Mouse (Mus musculus) myocyte (in vitro differentiated cells): Measurements from ENCODE around the gene Tgm5. TPM values are rescaled to one million over a fixed set of nuclear protein-coding genes. Genes with fewer than 3 reads are reported as not detected.
A peak's percentile ranks its signal among the peaks of the same experiment; 100 is the strongest.

Source experiments
- H3K27me3 ChIP-seq: one replicate; pipeline ENCODE4 v1.6.1; 2011; ENCODE audit not compliant: control insufficient read depth, insufficient read depth, insufficient read length
- H3K36me3 ChIP-seq: one replicate; pipeline ENCODE4 v1.6.1; 2011; ENCODE audit not compliant: control insufficient read depth, insufficient read depth
- H3K4me2 ChIP-seq: one replicate; pipeline ENCODE4 v1.6.1; 2011; ENCODE audit warnings: low read depth, control low read depth
- H3K4me3 ChIP-seq: one replicate; pipeline ENCODE4 v1.5.1; 2011; ENCODE audit warnings: mild to moderate bottlenecking, control low read depth, moderate library complexity
- H3K79me2 ChIP-seq: one replicate; pipeline ENCODE4 v1.6.1; 2011; ENCODE audit not compliant: control insufficient read depth, insufficient read depth
- H3ac ChIP-seq: one replicate; pipeline ENCODE4 v1.6.1; 2011; ENCODE audit not compliant: control insufficient read depth, insufficient read length
- CEBPB ChIP-seq: IDR thresholded peaks from 2 replicates; pipeline ENCODE4 v1.6.1; 2011; ENCODE audit warnings: mild to moderate bottlenecking, moderate library complexity; ENCODE audit not compliant: poor library complexity, insufficient read depth, severe bottlenecking
- E2F4 ChIP-seq: IDR thresholded peaks from one replicate; pipeline ENCODE4 v1.6.1; 2011; ENCODE audit warnings: mild to moderate bottlenecking, control low read depth, moderate library complexity; ENCODE audit not compliant: insufficient read depth
- MAX ChIP-seq: IDR thresholded peaks from one replicate; pipeline ENCODE4 v1.6.1; 2011; ENCODE audit warnings: low read depth, mild to moderate bottlenecking, control low read depth
- MYOD1 ChIP-seq, 3 experiments: IDR thresholded peaks; one replicate each; pipeline ENCODE4 v1.6.1; 2011; ENCODE audit warnings: control low read depth in 2 of 3, low read depth in 2 of 3, mild to moderate bottlenecking in 2 of 3, moderate library complexity in 1 of 3; ENCODE audit not compliant: insufficient read length in 2 of 3, control insufficient read depth in 1 of 3
- MYOG ChIP-seq, 3 experiments: IDR thresholded peaks; one replicate each; pipeline ENCODE4 v1.6.1; 2011; ENCODE audit warnings: control low read depth in 2 of 3, low read depth in 2 of 3, mild to moderate bottlenecking in 2 of 3; ENCODE audit not compliant: insufficient read length in 2 of 3, control insufficient read depth in 1 of 3, insufficient read depth in 1 of 3
- POLR2A ChIP-seq: IDR thresholded peaks from one replicate; pipeline ENCODE4 v1.6.1; 2011; ENCODE audit warnings: low read depth, mild to moderate bottlenecking, control low read depth, moderate library complexity; ENCODE audit not compliant: insufficient read length
- POLR2AphosphoS2 ChIP-seq: IDR thresholded peaks from one replicate; pipeline ENCODE4 v1.6.1; 2011; ENCODE audit warnings: low read depth, control low read depth; ENCODE audit not compliant: insufficient read length
- REST ChIP-seq: IDR thresholded peaks from one replicate; pipeline ENCODE4 v1.6.1; 2011; ENCODE audit warnings: mild to moderate bottlenecking, control low read depth, moderate library complexity; ENCODE audit not compliant: insufficient read depth, insufficient read length
- SRF ChIP-seq: IDR thresholded peaks from one replicate; pipeline ENCODE4 v1.6.1; 2011; ENCODE audit warnings: low read depth; ENCODE audit not compliant: control insufficient read depth, insufficient read length
- TCF12 ChIP-seq: IDR thresholded peaks from one replicate; pipeline ENCODE4 v1.6.1; 2011; ENCODE audit warnings: mild to moderate bottlenecking, control low read depth; ENCODE audit not compliant: poor library complexity, insufficient read depth, severe bottlenecking
- TCF3 ChIP-seq: IDR thresholded peaks from one replicate; pipeline ENCODE4 v1.6.1; 2011; ENCODE audit warnings: low read depth, control low read depth; ENCODE audit not compliant: insufficient read length
- USF1 ChIP-seq: IDR thresholded peaks from one replicate; pipeline ENCODE4 v1.6.1; 2011; ENCODE audit warnings: low read depth, mild to moderate bottlenecking, control low read depth, moderate library complexity
- polyA plus RNA-seq: library from polyadenylated mRNA; unstranded; fragments of >200 nt; fragmentation: generic; extraction: Trizol; gene quantifications from one replicate; pipeline ENCODE4 v1.2.1, GENCODE M21; 2012; ENCODE audit warnings: missing spikeins

Gene Tgm5
- polyA plus RNA-seq, 1 experiment = 0.54 TPM

DNA sequence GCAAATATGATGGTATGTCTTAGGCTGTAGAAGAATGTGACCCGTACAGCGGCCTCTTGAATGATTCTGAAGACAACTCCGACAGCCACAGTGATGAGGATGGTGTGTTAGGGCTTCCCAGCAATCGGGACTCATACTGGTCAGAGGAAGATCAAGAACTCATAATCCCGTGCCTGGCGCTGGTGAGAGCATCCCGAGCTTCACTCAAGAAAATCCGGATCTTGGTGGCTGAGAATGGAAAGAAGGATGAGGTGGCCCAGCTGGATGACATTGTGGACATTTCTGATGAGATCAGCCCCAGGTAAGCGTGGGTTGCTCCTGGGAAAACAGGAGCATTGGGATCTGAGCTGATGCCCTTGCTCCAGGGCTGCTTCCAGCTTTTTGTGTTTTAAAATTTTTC lies 73.0 kb downstream of the Tgm5 start:
- Histone ChIP-seq H3K79me2 (no peaks in the 10 kb centered on the region), H3K4me3 (no peak overlapping the region), H3ac (no peak overlapping the region), H3K4me2 (no peak overlapping the region), H3K36me3 (peaks cover 10% of the 10 kb centered on the region), H3K27me3 (no peaks in the 10 kb centered on the region)
- TF ChIP-seq POLR2A (no peak), REST (no peak), SRF (no peak), USF1 (no peak), MYOD1 (IDR thresholded peaks at IDR 0.05; ENCODE audit: control insufficient read depth in 1 of 3, insufficient read length in 2 of 3, low read depth in 2 of 3) (no peak), MYOG (IDR thresholded peaks at IDR 0.05; ENCODE audit: control insufficient read depth in 1 of 3, insufficient read depth in 1 of 3, insufficient read length in 2 of 3, low read depth in 2 of 3) (no peak), TCF12 (no peak), MAX (no peak), CEBPB (no peak), TCF3 (no peak), E2F4 (no peak), POLR2AphosphoS2 (no peak)

DNA sequence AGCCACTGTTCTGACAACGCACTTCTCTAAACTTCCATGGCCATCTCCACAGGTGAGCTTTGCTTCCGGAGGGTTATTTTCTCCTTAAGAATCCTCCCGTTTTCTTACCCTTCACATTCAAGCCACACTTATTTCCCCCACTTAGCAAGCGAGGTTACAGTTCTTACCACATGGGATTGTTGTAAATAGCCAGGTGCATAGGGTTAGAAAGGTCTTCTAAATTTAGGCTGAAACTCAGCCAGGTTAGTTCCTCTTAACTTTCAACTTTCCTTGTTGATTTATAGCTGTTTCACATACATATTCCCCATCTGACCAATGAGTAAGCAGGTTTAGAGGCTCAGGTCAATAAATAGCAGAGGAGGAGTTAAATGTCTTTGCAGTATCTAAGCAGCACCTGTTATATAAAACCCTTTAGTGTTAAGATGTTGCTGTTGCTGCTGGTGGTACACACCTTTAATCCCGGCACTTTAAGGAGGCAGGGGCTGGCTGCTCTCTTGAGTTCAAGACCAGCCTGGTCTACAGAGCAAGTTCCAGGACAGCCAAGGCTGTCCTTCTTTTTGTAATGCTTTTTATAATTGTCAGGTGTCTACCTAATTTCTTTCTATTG lies 76.5 kb downstream of the Tgm5 start:
- no peaks in the 10 kb centered on the region for H3K27me3 ChIP-seq
- H3K4me3 ChIP-seq = peak overlapping the region; percentile 74
- H3K36me3 ChIP-seq = peaks cover 10% of the 10 kb centered on the region
- H3K4me2 ChIP-seq = peak overlapping the region; percentile 93
- H3ac ChIP-seq = no peak overlapping the region
- TF ChIP-seq MAX (no peak), USF1 (no peak), MYOG (IDR thresholded peaks at IDR 0.05; ENCODE audit: control insufficient read depth in 1 of 3, insufficient read depth in 1 of 3, insufficient read length in 2 of 3, low read depth in 2 of 3) (no peak), TCF12 (no peak), TCF3 (no peak), POLR2A (no peak), POLR2AphosphoS2 (no peak), MYOD1 (IDR thresholded peaks at IDR 0.05; ENCODE audit: control insufficient read depth in 1 of 3, insufficient read length in 2 of 3, low read depth in 2 of 3) (no peak), REST (no peak), E2F4 (no peak), SRF (no peak), CEBPB (no peak)
- H3K79me2 ChIP-seq = no peaks in the 10 kb centered on the region

DNA sequence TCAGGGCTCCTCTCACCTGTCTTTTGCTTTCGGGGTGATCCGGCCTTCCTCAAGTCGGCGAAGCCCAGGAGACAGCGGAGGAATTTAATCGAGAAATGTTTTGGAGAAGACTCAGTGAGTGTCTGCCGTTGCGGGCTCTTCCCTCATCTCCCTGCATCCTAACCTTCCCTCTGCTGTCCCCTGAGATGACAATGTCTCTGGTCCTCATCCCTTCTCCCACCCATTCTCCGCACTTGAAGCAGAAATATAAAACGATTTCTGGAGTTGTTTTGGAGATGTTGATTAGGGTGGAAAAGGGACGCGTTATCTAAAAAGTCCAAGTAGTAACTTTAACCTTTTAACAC lies 77.0 kb downstream of the Tgm5 start:
- H3K27me3 ChIP-seq = no peaks in the 10 kb centered on the region

DNA sequence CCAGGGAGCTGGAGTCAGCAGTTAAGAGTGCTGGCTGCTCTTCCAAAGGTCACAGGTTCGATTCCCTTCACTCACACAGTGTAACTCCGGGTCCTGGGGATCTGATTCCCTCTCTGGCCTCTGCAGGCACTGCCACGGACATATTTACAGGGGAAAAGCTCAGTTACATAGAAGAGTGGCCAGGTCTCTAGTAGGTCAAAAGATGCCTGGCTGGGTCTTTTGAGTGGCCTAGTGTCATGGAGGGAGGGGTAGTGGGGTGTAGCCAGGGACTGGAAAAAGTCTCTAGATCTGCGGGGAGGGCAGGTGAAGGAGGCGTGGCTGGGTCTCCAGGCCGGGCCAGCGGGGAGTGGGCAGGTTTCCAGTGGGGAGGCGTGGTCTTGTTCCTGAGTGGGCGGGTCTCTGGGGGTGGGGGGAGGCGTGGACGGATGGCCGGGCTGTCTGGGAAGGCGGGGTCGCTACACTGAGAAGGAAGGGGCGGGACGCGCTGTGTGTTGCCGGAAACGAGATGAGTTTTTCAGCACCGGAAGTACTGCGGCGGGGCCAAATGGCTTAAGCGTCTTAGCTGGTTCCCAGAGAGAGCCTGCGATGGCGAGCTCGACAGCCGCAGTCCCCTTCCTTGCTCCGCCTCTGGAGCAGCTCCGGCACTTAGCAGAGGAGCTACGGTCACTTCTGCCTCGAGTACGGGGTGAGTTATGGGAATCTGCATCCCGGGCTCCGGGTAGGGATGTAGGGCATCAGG lies 77.5 kb downstream of the Tgm5 start, which contains the start of gene Ccndbp1:
Gene Ccndbp1, plus strand, starts transcription at position 479 of the 739 bp plus-strand sequence.
- H3K27me3 ChIP-seq = no peaks in the 10 kb centered on the region
- no peak within 1 kb of the TSS for H3ac ChIP-seq
- H3K4me3 ChIP-seq = peak within 1 kb of the TSS; percentile 74
- TF ChIP-seq MAX = no peak
- peak; percentile 60 for TF ChIP-seq POLR2A
- no peaks in the 10 kb centered on the region for H3K36me3 ChIP-seq
- H3K4me2 ChIP-seq = peak within 1 kb of the TSS; percentile 93
- H3K79me2 ChIP-seq = no peaks in the 10 kb centered on the region

More for the DNA sequence above, 77.0 kb downstream of the Tgm5 start:
- Histone ChIP-seq H3K79me2 (no peaks in the 10 kb centered on the region), H3K36me3 (peaks cover 5% of the 10 kb centered on the region), H3ac (no peak overlapping the region), H3K4me3 (peak overlapping the region; percentile 74), H3K4me2 (peak overlapping the region; percentile 93)
- TF ChIP-seq MYOG (IDR thresholded peaks at IDR 0.05; ENCODE audit: control insufficient read depth in 1 of 3, insufficient read depth in 1 of 3, insufficient read length in 2 of 3, low read depth in 2 of 3) (no peak), POLR2AphosphoS2 (no peak), POLR2A (no peak), USF1 (no peak), TCF3 (no peak), MYOD1 (IDR thresholded peaks at IDR 0.05; ENCODE audit: control insufficient read depth in 1 of 3, insufficient read length in 2 of 3, low read depth in 2 of 3) (no peak), CEBPB (no peak), E2F4 (no peak)

DNA sequence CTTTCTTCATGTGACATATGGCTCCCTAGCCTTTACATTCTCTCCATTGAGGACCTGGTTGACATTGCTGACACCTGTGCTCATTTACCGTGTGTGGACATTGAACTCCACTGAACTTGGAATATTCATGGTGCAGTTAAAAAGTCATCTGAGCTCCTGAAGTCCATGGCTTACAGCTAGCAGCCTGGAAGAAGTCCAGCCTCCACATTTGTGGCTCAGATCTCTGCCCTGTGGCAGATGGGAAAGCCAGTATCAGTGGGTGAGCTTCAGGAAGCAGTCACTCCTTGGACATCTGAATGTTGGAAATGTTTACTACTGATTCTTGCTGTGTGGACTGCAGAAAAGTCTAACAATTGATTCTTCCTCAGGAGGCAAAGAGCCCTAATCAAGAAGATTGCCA lies 78.7 kb downstream of the Tgm5 start:
- Histone ChIP-seq H3K27me3 (no peaks in the 10 kb centered on the region), H3K79me2 (no peaks in the 10 kb centered on the region), H3ac (no peak overlapping the region), H3K36me3 (no peaks in the 10 kb centered on the region), H3K4me2 (no peak overlapping the region), H3K4me3 (no peak overlapping the region)
- TF ChIP-seq SRF (no peak), TCF12 (no peak), MAX (no peak), E2F4 (no peak), POLR2A (no peak), POLR2AphosphoS2 (no peak), TCF3 (no peak), USF1 (no peak), REST (no peak), MYOD1 (IDR thresholded peaks at IDR 0.05; ENCODE audit: control insufficient read depth in 1 of 3, insufficient read length in 2 of 3, low read depth in 2 of 3) (no peak), MYOG (IDR thresholded peaks at IDR 0.05; ENCODE audit: control insufficient read depth in 1 of 3, insufficient read depth in 1 of 3, insufficient read length in 2 of 3, low read depth in 2 of 3) (no peak), CEBPB (no peak)
